Mouse (Mus musculus): ENCODE results near the gene Rprd1b.

GRCm38 (mm10) chr2:158080622-158081241 is 52.4 kb downstream of the Rprd1b start:
- TF ChIP-seq POLR2A (IDR thresholded peaks at IDR 0.05; ENCODE audit: borderline replicate concordance, extremely low read depth, low read depth, low read length) (no peak), CTCF (IDR thresholded peaks at IDR 0.05; ENCODE audit: insufficient read depth, low read length) (no peak)

Measured in lung, adult 2 months (tissue).